Mouse (Mus musculus) spleen, adult 2 months (tissue): ENCODE results near the gene Ybx2. TPM values are rescaled to one million over a fixed set of nuclear protein-coding genes. Genes with fewer than 3 reads are reported as not detected.

Source experiments
- DNase-seq, 2 experiments: peaks; one replicate each; pipeline versions ENCODE4 v3.0.0 to v3.0.0-alpha.2; 2012 to 2021; ENCODE audit warnings: low spot score in 2 of 2, low read depth in 1 of 2
- H3K27ac ChIP-seq: fragments of 200-500 bp; 2 replicates; pipeline ENCODE4 v1.5.1; 2012; ENCODE audit warnings: low read length, inconsistent platforms; ENCODE audit not compliant: insufficient read depth
- H3K27me3 ChIP-seq: fragments of 200-500 bp; 2 replicates; pipeline ENCODE4 v1.6.1; 2012; ENCODE audit warnings: mild to moderate bottlenecking, moderate library complexity, low read length, inconsistent platforms; ENCODE audit not compliant: control insufficient read depth, insufficient read depth
- H3K36me3 ChIP-seq: fragments of 200-500 bp; 2 replicates; pipeline ENCODE4 v1.6.1; 2012; ENCODE audit warnings: mild to moderate bottlenecking, low read length, inconsistent platforms; ENCODE audit not compliant: control insufficient read depth, insufficient read depth
- H3K4me1 ChIP-seq: fragments of 200-500 bp; 2 replicates; pipeline ENCODE4 v1.6.1; 2011; ENCODE audit warnings: inconsistent platforms; ENCODE audit not compliant: control insufficient read depth, insufficient read depth, insufficient read length
- H3K4me3 ChIP-seq: fragments of 200-500 bp; 2 replicates; pipeline ENCODE4 v1.5.1; 2011; ENCODE audit warnings: mild to moderate bottlenecking, inconsistent platforms; ENCODE audit not compliant: insufficient read depth, insufficient read length; ENCODE audit errors: extremely low read depth
- CTCF ChIP-seq: fragments of 200-500 bp; IDR thresholded peaks from 2 replicates; pipeline ENCODE4 v1.5.1; 2011; ENCODE audit warnings: mild to moderate bottlenecking, inconsistent platforms; ENCODE audit not compliant: insufficient read depth, insufficient read length, insufficient replicate concordance; ENCODE audit errors: extremely low read depth
- POLR2A ChIP-seq: fragments of 200-500 bp; IDR thresholded peaks from 2 replicates; pipeline ENCODE4 v1.6.1; 2011; ENCODE audit warnings: low read depth, low read length, inconsistent platforms
- WGBS: fragments of 180-500 bp; shearing (Covaris S2); methylation state at CpG from one replicate; pipeline ENCODE4 v1.1.7; 2018; 5-methylcytosine and 5-hydroxymethylcytosine counted together
- polyA plus RNA-seq: library from polyadenylated mRNA; depleted of rRNA; stranded (reverse); fragments of >200 nt; gene quantifications from 2 replicates; pipeline ENCODE4 v1.2.3, GENCODE M21; 2012

Ybx2 gene
- polyA plus RNA-seq, 1 experiment: 0.36 TPM

DNA sequence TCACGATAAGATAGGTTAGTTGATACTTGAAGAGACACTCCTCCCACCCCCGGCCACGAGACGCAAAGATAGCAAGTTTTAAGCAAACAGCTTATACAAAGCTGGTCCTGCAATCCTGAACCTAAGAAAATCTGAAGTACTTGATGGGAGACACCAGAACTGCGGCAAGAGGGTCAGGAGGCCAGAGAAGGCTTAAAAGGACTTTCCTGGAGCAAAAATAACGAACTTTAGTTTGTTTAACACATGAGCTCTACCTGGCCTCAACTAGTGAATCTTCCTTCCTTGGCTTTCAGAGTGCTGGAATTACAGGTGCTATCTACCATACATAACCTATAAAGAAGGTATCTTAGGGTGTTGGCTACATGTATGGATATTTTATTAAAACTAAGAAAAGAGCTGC is 915 bp upstream of the Ybx2 start:
- DNase-seq: no peak
- Histone ChIP-seq H3K27me3 (peaks cover 13% of the 10 kb centered on the region), H3K36me3 (no peaks in the 10 kb centered on the region), H3K4me1 (peaks cover 21% of the 10 kb centered on the region), H3K27ac (no peak overlapping the region), H3K4me3 (no peak overlapping the region)
- TF ChIP-seq POLR2A (no peak), CTCF (no peak)
- WGBS: 26% methylated on average over 6 of the region's 6 CpGs

GRCm38 (mm10) chr11:69936156-69936555 is 560 bp downstream of the Ybx2 start:
- no peak for DNase-seq
- 5% methylated on average over 29 of the region's 30 CpGs for WGBS
- TF ChIP-seq POLR2A: no peak
- TF ChIP-seq CTCF: no peak
- Histone ChIP-seq H3K36me3 (no peaks in the 10 kb centered on the region), H3K4me1 (peaks cover 20% of the 10 kb centered on the region), H3K4me3 (peak overlapping the region; percentile 51; the same call in 1 of the 2 replicates), H3K27ac (no peak overlapping the region), H3K27me3 (peaks cover 13% of the 10 kb centered on the region)

GRCm38 (mm10) chr11:69936714-69937347 is 1.2 kb downstream of the Ybx2 start:
- no peak for DNase-seq
- Histone ChIP-seq H3K27me3 (peaks cover 13% of the 10 kb centered on the region), H3K4me3 (no peak overlapping the region), H3K36me3 (no peaks in the 10 kb centered on the region), H3K4me1 (peaks cover 15% of the 10 kb centered on the region), H3K27ac (no peak overlapping the region)
- TF ChIP-seq CTCF: no peak
- 49% methylated on average over 9 of the region's 9 CpGs for WGBS

DNA sequence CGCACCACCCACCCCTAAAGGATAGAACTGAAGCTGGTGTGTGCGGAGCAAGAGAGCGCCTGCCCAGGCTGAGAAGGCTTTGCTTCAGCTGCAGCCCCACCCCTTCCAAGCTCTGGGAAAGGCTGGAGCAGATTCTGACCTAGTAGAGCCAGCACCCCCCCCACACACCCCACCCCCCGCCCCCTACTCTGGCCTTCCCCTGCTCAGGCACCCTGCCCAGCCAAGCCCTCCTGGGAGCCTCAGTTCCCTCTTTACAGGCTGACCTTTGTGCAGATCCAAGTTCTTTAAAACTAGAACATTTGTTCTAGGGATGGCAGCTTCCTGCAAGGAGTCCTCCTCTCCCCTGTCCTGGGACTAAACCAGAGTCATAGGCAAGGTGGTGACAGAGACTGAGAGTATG is 1.8 kb downstream of the Ybx2 start:
- TF ChIP-seq CTCF (no peak), POLR2A (no peak)
- no peak overlapping the region for H3K27ac ChIP-seq
- no peak for DNase-seq
- H3K36me3 ChIP-seq: no peaks in the 10 kb centered on the region
- H3K4me3 ChIP-seq: no peak overlapping the region
- H3K27me3 ChIP-seq: peaks cover 13% of the 10 kb centered on the region
- 55% methylated on average over 4 of the region's 4 CpGs for WGBS
- H3K4me1 ChIP-seq: peaks cover 12% of the 10 kb centered on the region

DNA sequence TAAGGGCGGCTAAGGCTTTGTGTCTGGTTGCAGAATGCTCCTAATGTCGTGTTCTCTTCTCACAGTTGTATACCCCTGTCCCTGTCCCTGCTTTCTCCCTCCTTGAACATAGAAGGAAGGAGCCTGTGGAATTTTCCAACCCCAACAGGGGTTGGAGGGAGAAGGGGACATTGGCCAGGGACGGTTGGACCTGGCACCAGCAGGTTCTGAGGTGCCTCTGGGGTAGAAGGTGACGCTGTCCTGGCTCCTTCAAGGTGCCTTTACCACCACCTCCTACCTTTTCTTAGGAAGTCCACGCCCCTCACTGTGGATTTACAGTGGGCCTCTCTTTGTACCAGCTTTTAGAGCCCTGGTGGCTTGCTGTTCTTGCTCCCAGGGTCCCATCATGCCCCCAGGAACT is 2.2 kb downstream of the Ybx2 start:
- H3K4me3 ChIP-seq: no peak overlapping the region
- DNase-seq: no peak

DNA sequence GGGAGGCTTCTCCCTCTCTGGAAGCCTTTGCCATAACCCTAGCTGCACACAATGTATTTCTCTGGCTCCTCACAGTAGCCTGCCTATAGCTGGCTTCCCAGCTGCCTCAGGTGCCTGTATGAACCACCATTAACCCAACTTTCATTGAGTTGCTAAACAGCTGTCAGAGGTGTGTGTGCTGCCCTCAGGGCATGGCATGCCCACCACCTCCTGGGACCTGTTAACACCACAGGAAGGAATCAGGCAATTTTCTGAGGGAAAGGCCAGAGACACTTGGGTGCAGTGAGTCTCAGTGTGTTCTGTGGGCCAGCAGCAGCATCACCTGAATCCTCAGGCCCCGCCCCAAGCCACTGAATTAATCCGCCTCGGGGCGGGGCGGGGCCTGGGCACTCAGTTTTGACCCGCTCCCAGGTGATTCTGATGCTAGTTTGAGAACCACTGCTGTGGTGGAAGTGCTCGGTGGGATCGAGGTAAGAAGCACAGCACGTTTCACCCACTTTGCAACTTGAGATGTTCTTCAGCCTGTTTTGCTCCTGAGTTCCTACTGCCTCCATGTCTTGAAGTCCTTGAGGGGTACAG is 2.9 kb downstream of the Ybx2 start:
- Histone ChIP-seq H3K4me3 (no peak overlapping the region), H3K27ac (no peak overlapping the region), H3K36me3 (no peaks in the 10 kb centered on the region), H3K4me1 (peaks cover 12% of the 10 kb centered on the region), H3K27me3 (peaks cover 13% of the 10 kb centered on the region)
- WGBS: 67% methylated on average over 9 of the region's 9 CpGs
- TF ChIP-seq CTCF (no peak), POLR2A (no peak)
- DNase-seq: no peak

More for the DNA sequence above, 2.2 kb downstream of the Ybx2 start:
- peaks cover 13% of the 10 kb centered on the region for H3K27me3 ChIP-seq
- TF ChIP-seq POLR2A (no peak), CTCF (no peak)
- no peaks in the 10 kb centered on the region for H3K36me3 ChIP-seq
- H3K4me1 ChIP-seq: peaks cover 12% of the 10 kb centered on the region
- 88% methylated on average over 5 of the region's 5 CpGs for WGBS
- H3K27ac ChIP-seq: no peak overlapping the region

- H3K4me1 ChIP-seq: peaks cover 12% of the 10 kb centered on the region
- H3K27me3 ChIP-seq: peaks cover 13% of the 10 kb centered on the region
- 74% methylated on average over 5 of the region's 5 CpGs for WGBS
- no peak for TF ChIP-seq POLR2A
- TF ChIP-seq CTCF: no peak
- no peaks in the 10 kb centered on the region for H3K36me3 ChIP-seq
- no peak for DNase-seq
- H3K4me3 ChIP-seq: no peak overlapping the region
- H3K27ac ChIP-seq: no peak overlapping the region
Observed at GRCm38 (mm10) chr11:69939181-69939580, 3.6 kb downstream of the Ybx2 start.
